In the genomic region with DNA sequence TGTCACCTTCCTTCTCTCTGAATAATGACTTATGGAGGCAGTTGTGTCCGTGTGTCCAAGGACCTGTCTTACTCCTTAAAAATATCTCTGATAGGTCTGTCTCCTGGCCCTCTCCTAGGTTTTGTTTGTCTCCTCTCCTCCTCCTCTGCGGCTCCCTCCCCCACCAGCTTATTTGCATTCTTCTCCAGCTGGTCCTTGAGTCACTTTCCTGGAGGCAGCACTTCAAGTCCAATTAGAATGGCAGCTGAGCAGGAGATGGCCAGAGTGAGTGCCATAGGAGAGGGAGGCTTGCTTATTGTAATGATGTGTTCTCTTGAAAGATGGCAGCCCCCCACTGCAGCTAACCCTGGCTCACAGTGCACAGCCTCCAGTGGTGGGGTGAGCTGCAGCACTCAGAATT, we compare ENCODE assay signal across 8 mouse cellular contexts. TPM values are rescaled to one million over a fixed set of nuclear protein-coding genes. Genes with fewer than 3 reads are reported as not detected.
DNase-seq lines count a peak whose midpoint lies in the region; ATAC-seq and TF ChIP-seq lines count a peak whose summit lies in the region.

No protein-coding gene starts in this region.

- H3K27ac ChIP-seq in ES-Bruce4 (ENCODE audit: insufficient read depth, low read length), result no peak overlapping the region
- H3K27ac ChIP-seq in hindbrain, embryonic 10.5 days, result peak overlapping the region; percentile 78

- no peak for TF ChIP-seq POLR2A in ES-Bruce4 (IDR thresholded peaks at IDR 0.05; ENCODE audit: insufficient read depth, low read length)
- TF ChIP-seq POLR2A in lung, adult 2 months (IDR thresholded peaks at IDR 0.05; ENCODE audit: borderline replicate concordance, extremely low read depth, low read depth, low read length), result no peak

- 9% methylated on average over 2 of the region's 2 CpGs for WGBS in hindbrain, embryonic 10.5 days
- WGBS in lung, adult 2 months, result 37% methylated on average over 2 of the region's 2 CpGs

- 0 out of 2 replicates have a peak, but pooled peaks have one; percentile 19 for TF ChIP-seq EP300 in ES-Bruce4 (IDR thresholded peaks at IDR 0.05; ENCODE audit: insufficient read depth, low read depth, low read length)

- H3K4me3 ChIP-seq in ES-Bruce4 (ENCODE audit: low read depth, low read length), result no peak overlapping the region
- no peak overlapping the region for H3K4me3 ChIP-seq in hindbrain, embryonic 10.5 days
- no peak overlapping the region for H3K4me3 ChIP-seq in lung, adult 2 months (replicated peaks; ENCODE audit: extremely low read depth, low read depth, low read length)

- H3K27me3 ChIP-seq in ES-Bruce4 (ENCODE audit: control insufficient read depth, insufficient read depth, low read length, poor library complexity, severe bottlenecking), result no peaks in the 10 kb centered on the region
- no peaks in the 10 kb centered on the region for H3K27me3 ChIP-seq in hindbrain, embryonic 10.5 days (ENCODE audit: insufficient read depth, poor library complexity, severe bottlenecking)

- no peaks in the 10 kb centered on the region for H3K36me3 ChIP-seq in ES-Bruce4 (ENCODE audit: control insufficient read depth, insufficient read depth, low read length, poor library complexity, severe bottlenecking)
- no peaks in the 10 kb centered on the region for H3K36me3 ChIP-seq in hindbrain, embryonic 10.5 days

- peaks cover 3% of the 10 kb centered on the region for H3K4me1 ChIP-seq in ES-Bruce4 (ENCODE audit: control insufficient read depth, insufficient read depth, low read length)
- H3K4me1 ChIP-seq in hindbrain, embryonic 10.5 days (replicated peaks), result peaks cover 30% of the 10 kb centered on the region
- H3K4me1 ChIP-seq in lung, adult 2 months (ENCODE audit: control insufficient read depth, insufficient read depth, low read length), result no peaks in the 10 kb centered on the region

- TF ChIP-seq CTCF in ES-Bruce4 (IDR thresholded peaks at IDR 0.05; ENCODE audit: low read depth, low read length), result no peak
- TF ChIP-seq CTCF in lung, adult 2 months (IDR thresholded peaks at IDR 0.05; ENCODE audit: insufficient read depth, low read length), result no peak

- H3K9ac ChIP-seq in ES-Bruce4 (ENCODE audit: low read depth, poor library complexity, severe bottlenecking), result no peak overlapping the region

- no peak for ATAC-seq in megakaryocyte, adult 5-6 weeks (ENCODE audit: poor library complexity, severe bottlenecking)

- no peaks in the 10 kb centered on the region for H3K9me3 ChIP-seq in ES-Bruce4 (replicated peaks; ENCODE audit: control insufficient read depth, insufficient read depth, low read length, poor library complexity, severe bottlenecking)
- no peaks in the 10 kb centered on the region for H3K9me3 ChIP-seq in hindbrain, embryonic 10.5 days

- DNase-seq in cerebellum, adult 9-10 months, result peak; percentile 82
- DNase-seq in hindbrain, embryonic 10.5 days (ENCODE audit: low spot score), result peak; percentile 41
- peak; percentile 34 for DNase-seq in lung, adult 2 months
- peak; percentile 62 to 78 for DNase-seq in right cerebral cortex, postnatal 10 days (ENCODE audit: low spot score in 2 of 2)
- DNase-seq in liver, result no peak
- no peak for DNase-seq in kidney, postnatal 14 days

RNA-seq across cellular contexts. Expression of a gene that starts 54.4 kb away (rescaled TPM):
- 91.9 and 96.5 TPM in 2 replicates for polyA plus RNA-seq in ES-Bruce4 (2011; ENCODE audit: insufficient read depth, insufficient read length, low read depth, missing spikeins)
- polyA plus RNA-seq in hindbrain, embryonic 10.5 days (2016; fragmentation: Nextera tagmentation; extraction: Ambion mirVana), result 77.9 and 81.3 TPM in 2 replicates
- polyA plus RNA-seq in lung, adult 2 months (2012; rRNA removed), result 51.4 and 72.6 TPM in 2 replicates
- 80.3 and 81.1 TPM in 2 replicates for total RNA-seq in megakaryocyte, adult 5-6 weeks (2015)
- total RNA-seq in megakaryocyte, adult 5-6 weeks (2017), result 63.7 and 63.9 TPM in 2 replicates

Comparison
In these comparisons a context has a peak if more than half of its experiments do, and no peak if none do; other contexts are left out.
1. DNase-seq: peak in cerebellum, adult 9-10 months (single experiment), hindbrain, embryonic 10.5 days (single experiment), lung, adult 2 months (single experiment) and right cerebral cortex, postnatal 10 days (2 of 2); none in liver (single experiment) and kidney, postnatal 14 days (single experiment).